Mouse (Mus musculus): ENCODE results near the gene Fbxo11.

Gene Fbxo11

GRCm38 (mm10) chr17:88067202-88067901 lies 2.3 kb upstream of the Fbxo11 start:
- in situ Hi-C loops (cut with MboI, MseI), result no loop called here

DNA sequence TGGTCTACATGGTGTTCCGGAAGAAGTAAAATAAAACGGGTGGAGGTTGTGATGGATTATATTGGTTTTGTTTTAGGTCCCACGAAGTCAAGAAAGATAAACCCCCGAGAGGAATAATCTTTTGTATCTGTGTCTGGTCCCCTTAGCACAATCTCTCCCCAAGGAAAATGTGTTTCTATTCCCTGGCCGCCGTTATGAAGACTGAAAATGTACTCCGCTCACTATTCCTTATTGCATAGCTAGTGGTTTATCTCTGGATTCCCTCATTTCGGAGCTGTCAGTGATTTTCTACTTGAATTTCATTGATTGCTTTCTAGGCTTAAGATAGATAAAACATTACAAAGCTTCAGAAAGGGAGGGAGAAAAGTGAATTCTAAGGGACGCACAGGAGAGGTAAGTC lies 1.7 kb upstream of the Fbxo11 start:
- in situ Hi-C loops (cut with MboI, MseI), result no loop called here

- in situ Hi-C loops (cut with MboI, MseI), result no loop called here
These were observed 933 bp upstream of the Fbxo11 start for GRCm38 (mm10) chr17:88065801-88066646.

DNA sequence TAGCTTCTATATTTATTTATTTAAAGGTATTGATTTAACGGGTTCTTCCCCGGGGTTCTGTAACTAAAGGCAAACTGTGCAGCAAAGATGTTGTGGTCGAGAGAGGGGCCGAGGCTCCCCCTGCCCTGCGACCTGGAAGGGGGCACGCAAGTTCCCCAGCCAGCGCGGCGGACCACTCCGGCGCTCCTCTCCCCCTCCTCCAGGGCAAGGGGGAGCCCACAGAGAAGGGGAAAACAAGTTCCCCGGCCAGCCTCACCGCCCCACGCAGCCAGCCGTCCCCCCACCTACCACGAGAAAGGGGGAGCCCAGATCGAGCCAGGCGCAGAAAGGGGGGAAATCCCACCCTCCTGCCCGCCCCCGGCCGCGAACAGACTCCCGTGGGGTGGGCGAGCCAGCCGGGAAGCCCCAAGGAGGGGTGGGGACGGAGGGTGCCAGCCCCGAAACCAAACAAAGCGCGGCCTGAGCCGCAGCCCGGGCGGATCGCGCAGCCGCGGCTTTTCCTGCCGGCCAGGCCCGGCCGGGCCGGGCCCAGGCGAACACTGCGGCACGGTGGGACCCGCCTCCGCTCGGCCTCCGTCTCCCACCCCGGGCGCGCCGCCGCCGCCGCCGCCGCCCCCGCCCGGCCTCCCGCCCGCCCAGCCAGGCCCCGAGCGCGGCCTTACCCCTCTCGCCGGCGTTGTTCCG lies 602 bp downstream of the Fbxo11 start:
- in situ Hi-C loops (cut with MboI, MseI), result no loop called here

DNA sequence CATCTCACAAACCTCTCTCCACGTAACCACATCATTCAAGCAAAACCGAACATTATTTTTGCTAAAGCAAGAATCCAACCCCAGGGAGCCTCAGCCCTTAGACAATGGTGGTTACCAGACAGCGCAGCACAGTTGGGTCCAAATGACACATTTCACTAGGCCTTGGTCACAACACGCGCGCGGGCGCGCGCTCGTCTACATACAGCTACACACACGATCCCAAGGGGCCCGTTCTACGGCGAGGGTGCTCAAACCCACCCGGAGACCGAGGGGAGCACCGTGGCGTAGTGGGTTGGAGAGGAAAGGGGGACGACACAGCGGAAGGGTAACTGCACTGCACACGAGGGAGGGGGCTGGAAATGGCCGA lies 1.1 kb downstream of the Fbxo11 start:
- in situ Hi-C loops (cut with MboI, MseI), result no loop called here

GRCm38 (mm10) chr17:88062860-88063580 lies 2.1 kb downstream of the Fbxo11 start:
- in situ Hi-C loops (cut with MboI, MseI), result no loop called here

DNA sequence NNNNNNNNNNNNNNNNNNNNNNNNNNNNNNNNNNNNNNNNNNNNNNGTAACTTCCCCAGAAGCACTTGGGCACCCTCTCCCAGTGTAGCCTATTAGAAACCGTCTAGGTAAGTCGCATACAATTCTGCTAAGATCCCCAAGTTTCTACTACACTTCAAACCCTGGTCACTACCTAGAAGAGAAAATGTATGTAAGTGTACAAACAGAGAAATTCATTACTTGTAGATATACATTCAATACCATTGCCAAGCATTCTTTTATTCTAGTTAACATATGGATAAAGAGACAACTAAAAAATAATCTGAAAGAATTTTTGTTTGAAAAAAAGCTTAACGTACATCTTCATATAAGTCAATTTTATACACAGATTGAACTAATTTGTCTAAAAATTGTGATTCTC lies 3.1 kb downstream of the Fbxo11 start:
- in situ Hi-C loops (cut with MboI, MseI), result no loop called here

DNA sequence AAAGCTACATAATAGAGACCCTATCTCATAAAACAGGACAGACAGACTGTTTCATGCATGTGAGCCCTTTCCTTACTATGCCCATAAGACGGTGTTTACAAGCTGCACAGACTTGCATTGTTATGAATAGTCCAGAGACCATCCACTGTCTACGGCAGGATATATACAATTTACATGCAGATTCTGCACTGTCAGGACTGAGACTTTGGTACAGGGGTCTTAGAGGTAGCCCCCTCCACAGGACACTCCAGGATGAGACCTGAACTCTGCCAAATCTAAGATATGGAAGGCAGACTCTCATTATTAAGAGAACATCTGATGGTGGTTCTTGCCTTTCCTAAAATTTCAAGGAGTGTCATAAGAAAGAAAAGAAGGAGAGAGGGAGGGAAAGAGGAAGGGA lies 6.8 kb downstream of the Fbxo11 start:
- in situ Hi-C loops (cut with MboI, MseI), result loop anchor here in 1 of 2 experiments (10.0 kb wide), 1 partner anchor 577 kb away; no protein-coding TSS in a partner anchor

GRCm38 (mm10) chr17:88057846-88058245 lies 7.2 kb downstream of the Fbxo11 start:
- in situ Hi-C loops (cut with MboI, MseI), result loop anchor here in 1 of 2 experiments (10.0 kb wide), 1 partner anchor 577 kb away; no protein-coding TSS in a partner anchor

- in situ Hi-C loops (cut with MboI, MseI), result loop anchor here in 1 of 2 experiments (10.0 kb wide), 1 partner anchor 583 kb away; no protein-coding TSS in a partner anchor
These were observed 13.4 kb downstream of the Fbxo11 start for GRCm38 (mm10) chr17:88051679-88052078.

- in situ Hi-C loops (cut with MboI, MseI), result loop anchor here in 1 of 2 experiments (10.0 kb wide), 1 partner anchor 584 kb away; no protein-coding TSS in a partner anchor
These were observed 14.2 kb downstream of the Fbxo11 start for GRCm38 (mm10) chr17:88050892-88051291.

DNA sequence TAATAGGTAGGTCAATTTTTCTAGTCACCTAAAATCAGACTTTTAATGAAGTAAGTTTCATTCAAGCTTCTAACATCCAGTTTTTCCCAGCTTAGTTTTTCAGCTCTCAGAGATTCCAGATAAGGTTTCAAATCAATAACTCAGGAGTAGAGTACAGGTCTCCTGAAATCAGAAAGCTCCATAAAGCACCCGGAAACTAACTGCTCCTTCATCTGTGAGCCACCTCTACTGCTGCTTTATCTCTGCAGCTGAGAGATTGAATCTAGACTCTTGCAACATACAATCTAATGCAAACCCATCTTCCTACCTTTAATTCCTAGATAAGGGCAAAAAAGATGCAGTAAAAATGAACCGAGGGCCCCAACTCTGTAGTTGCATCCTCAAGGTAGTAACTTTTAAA lies 14.8 kb downstream of the Fbxo11 start:
- in situ Hi-C loops (cut with MboI, MseI), result loop anchor here in 1 of 2 experiments (10.0 kb wide), 1 partner anchor 584 kb away; no protein-coding TSS in a partner anchor

GRCm38 (mm10) chr17:88042099-88043086 lies 22.7 kb downstream of the Fbxo11 start:
- in situ Hi-C loops (cut with MboI, MseI), result no loop called here

- in situ Hi-C loops (cut with MboI, MseI), result no loop called here
These were observed 24.3 kb downstream of the Fbxo11 start for GRCm38 (mm10) chr17:88040810-88041209.

DNA sequence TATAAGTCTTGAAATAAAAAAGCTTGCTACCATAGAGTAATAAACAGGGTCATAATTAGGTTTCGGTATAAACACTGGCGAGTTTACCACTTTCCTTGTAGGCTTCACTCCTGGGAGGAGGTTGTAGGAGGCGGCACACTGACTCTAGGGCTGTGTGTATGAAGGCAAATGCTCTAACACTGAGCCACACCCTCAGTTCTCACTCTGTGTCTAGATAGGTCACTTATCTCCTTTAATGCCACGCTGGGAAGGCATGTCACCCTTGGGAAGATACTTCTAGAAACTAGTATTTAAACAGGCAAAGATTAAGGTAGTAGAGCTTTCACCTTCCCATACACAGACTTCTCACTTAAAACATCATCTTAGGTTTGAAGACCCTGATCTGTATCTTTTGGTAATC lies 30.7 kb downstream of the Fbxo11 start:
- in situ Hi-C loops (cut with MboI, MseI), result loop anchor here in 1 of 2 experiments (5.0 kb wide), 1 partner anchor 88 kb away; no protein-coding TSS in a partner anchor

DNA sequence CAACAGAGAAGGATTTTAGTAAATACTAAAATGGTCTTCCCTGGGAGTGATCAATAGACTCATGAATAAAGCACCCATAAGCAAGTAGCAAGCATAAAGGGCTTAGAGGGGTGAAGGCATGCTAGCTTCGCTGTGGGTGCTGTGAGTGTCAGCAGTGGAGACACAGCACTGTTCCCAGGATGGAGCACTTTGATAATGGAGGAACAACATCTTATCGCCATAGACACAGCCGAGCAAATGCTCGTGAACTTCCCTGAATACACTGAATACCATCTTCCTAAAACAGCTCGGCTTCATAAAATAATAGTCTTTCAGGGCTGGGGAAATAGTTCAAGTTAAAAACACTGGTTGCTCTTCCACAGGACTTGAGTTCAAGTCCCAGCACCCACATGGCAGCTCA lies 33.3 kb downstream of the Fbxo11 start:
- in situ Hi-C loops (cut with MboI, MseI), result loop anchor here in 1 of 2 experiments (5.0 kb wide), 1 partner anchor 91 kb away; no protein-coding TSS in a partner anchor

GRCm38 (mm10) chr17:88029194-88029970 lies 35.7 kb downstream of the Fbxo11 start:
- in situ Hi-C loops (cut with MboI, MseI), result loop anchor here (5.0 to 10.0 kb wide), 2 partner anchors 52 to 75 kb away; partner anchors contain the start of gene Msh6 (in 1 of the 2)

DNA sequence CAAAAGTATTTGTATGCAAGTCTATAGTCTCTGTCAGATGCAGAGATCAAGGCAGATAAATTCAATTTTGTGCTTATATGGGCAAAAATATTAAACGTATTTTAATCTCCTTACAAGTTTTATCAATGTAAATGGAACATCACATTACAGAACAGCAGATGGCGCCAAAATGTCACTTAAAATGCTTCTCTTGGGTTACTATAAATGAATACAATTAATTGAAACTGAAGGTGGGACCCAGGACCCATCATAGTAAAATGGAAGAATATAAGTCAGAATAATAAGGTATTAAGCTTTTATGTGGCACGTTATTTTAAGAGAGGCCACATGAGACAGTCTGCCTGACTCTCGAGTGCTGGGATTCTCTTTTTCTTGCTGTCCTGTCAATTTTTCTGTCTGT lies 39.9 kb downstream of the Fbxo11 start:
- in situ Hi-C loops (cut with MboI, MseI), result loop anchor here (5.0 to 10.0 kb wide), 2 partner anchors 48 to 80 kb away; partner anchors contain the start of gene Msh6 (in 1 of the 2)

DNA sequence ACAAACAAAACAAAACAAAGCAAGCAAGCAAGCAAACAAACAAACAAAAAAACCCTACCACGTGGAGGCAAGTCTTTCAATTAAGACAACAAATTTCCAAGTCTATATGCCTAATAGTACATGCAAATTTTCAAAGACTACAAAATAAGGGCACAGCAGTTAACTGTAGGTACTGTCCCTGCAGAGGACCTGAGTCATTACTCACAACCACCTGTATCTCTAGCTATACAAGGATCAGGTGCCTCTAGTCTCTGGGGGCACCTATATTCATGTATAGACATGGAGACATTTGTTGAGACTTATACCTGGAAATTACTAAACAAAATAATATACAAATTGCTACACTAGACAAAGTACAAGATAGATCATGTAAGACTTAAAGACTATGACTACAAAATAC lies 41.2 kb downstream of the Fbxo11 start:
- in situ Hi-C loops (cut with MboI, MseI), result loop anchor here in 1 of 2 experiments (5.0 to 10.0 kb wide), 2 partner anchors 81 to 228 kb away; no protein-coding TSS in a partner anchor

Measured in T-helper 17 cell (primary cell).